Mouse (Mus musculus) hindbrain, embryonic 10.5 days (tissue): ENCODE results near the gene Cacna1a. TPM values are rescaled to one million over a fixed set of nuclear protein-coding genes. Genes with fewer than 3 reads are reported as not detected.

ENCODE experiments used
- DNase-seq: peaks from one replicate; pipeline ENCODE4 v3.0.0-alpha.2; 2017; ENCODE audit warnings: low spot score
- H3K27ac ChIP-seq: fragments of 300-500 bp; sonication (generic); 2 replicates; pipeline ENCODE4 v1.5.1; 2016; ENCODE audit warnings: mild to moderate bottlenecking, moderate library complexity
- H3K27me3 ChIP-seq: fragments of 300-500 bp; sonication (generic); 2 replicates; pipeline ENCODE4 v1.6.1; 2016; ENCODE audit warnings: mild to moderate bottlenecking; ENCODE audit not compliant: poor library complexity, insufficient read depth, severe bottlenecking
- H3K36me3 ChIP-seq: fragments of 300-500 bp; sonication (generic); 2 replicates; pipeline ENCODE4 v1.6.1; 2016; ENCODE audit warnings: mild to moderate bottlenecking, moderate library complexity
- H3K4me1 ChIP-seq: fragments of 300-500 bp; sonication (generic); replicated peaks from 2 replicates; pipeline ENCODE4 v1.6.1; 2016; ENCODE audit warnings: mild to moderate bottlenecking
- H3K4me3 ChIP-seq: fragments of 300-500 bp; sonication (generic); 2 replicates; pipeline ENCODE4 v1.5.1; 2016; ENCODE audit warnings: mild to moderate bottlenecking, moderate library complexity
- H3K9me3 ChIP-seq: fragments of 300-500 bp; sonication (generic); 2 replicates; pipeline ENCODE4 v1.6.1; 2016; ENCODE audit warnings: mild to moderate bottlenecking, moderate library complexity
- whole genome bisulfite sequencing: fragments of 180-500 bp; shearing (Covaris S2); methylation state at CpG from one replicate; pipeline ENCODE4 v1.1.7; 2016; 5-methylcytosine and 5-hydroxymethylcytosine counted together
- polyA plus RNA-seq: library from polyadenylated mRNA; unstranded; fragments of >200 nt; fragmentation: Nextera tagmentation; extraction: Ambion mirVana; gene quantifications from 2 replicates; pipeline ENCODE4 v1.2.1, GENCODE M21; 2016

Gene Cacna1a
- polyA plus RNA-seq: 7.3 TPM in 2 replicates

DNA sequence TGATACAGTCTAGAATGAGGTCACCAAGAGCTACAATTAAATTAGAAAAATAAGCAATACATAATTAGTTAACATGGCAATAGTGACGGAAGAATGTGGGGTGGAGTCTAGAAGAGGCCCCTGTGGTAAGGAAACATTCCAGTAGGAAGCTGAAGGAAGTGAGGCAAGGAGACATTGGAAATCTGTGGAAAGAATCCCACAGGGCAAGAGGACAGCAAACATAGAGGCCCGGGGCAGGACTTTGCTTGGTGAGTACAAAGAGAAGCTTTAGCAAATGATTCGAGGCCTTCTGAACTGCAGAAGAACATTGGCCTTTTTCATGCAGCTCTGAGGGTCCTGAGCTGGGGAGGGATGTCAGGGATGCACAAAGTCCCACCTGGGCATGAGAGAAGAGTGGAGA lies at the start of gene Cacna1a:
Gene Cacna1a (plus strand): TSS at position 166 of the 400 bp plus-strand sequence.
- no peak within 1 kb of the TSS for H3K4me3 ChIP-seq
- no peak within 1 kb of the TSS for H3K27ac ChIP-seq
- no peaks in the 10 kb centered on the region for H3K27me3 ChIP-seq
- 82% methylated on average over 3 of the region's 3 CpGs for WGBS
- DNase-seq: no peak
- no peaks in the 10 kb centered on the region for H3K36me3 ChIP-seq
- no peaks in the 10 kb centered on the region for H3K4me1 ChIP-seq
- H3K9me3 ChIP-seq: no peaks in the 10 kb centered on the region

DNA sequence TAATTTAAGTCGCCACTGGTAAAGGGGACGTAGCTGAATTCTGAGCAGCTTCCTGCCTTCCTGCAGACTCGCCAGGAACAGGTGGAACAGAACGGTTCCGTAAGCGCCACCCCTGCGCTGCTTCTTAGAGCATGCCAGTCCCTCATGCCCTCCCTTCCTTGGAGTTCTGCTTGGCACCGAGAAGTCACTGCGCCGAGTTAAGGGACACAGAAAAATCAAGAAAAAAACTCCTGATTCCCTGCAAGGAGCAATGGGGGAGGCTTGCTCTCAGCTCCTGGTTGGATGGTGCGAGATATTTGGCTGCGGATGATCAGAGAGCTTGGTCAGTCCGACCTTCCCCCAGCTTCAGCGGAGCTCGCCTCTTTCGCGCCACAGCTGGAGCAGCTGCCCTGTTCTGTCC lies 49.7 kb upstream of the Cacna1a start:
- 13% methylated on average over 17 of the region's 17 CpGs for WGBS
- peak overlapping the region; percentile 31 for H3K4me3 ChIP-seq

DNA sequence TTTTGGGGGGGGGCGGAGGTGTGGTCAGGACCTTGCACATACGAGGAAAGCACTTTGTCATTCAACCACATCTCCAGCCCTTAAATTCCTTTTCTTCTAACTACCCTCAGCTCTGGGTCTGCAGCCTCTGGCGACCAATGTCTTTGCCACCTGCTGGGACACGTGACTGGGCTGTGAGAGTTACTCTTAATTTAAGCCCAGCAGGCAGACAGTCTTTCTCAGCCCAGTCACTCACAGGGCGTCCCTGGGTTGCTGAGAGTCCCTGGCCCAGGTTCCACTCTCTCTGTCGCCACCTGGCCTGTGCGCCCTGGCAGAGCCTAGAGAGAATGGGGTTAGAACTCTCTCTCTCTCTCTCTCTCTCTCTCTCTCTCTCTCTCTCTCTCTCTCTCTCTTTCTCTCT lies 48.9 kb upstream of the Cacna1a start:
- H3K36me3 ChIP-seq: no peaks in the 10 kb centered on the region
- WGBS: 6% methylated on average over 7 of the region's 7 CpGs
- H3K27me3 ChIP-seq: peaks cover 35% of the 10 kb centered on the region
- DNase-seq: no peak
- H3K27ac ChIP-seq: no peak overlapping the region
- no peak overlapping the region for H3K4me3 ChIP-seq
- H3K9me3 ChIP-seq: no peaks in the 10 kb centered on the region
- peaks cover 15% of the 10 kb centered on the region for H3K4me1 ChIP-seq

More for the DNA sequence above, 49.7 kb upstream of the Cacna1a start:
- Histone ChIP-seq H3K36me3 (no peaks in the 10 kb centered on the region), H3K27ac (no peak overlapping the region), H3K27me3 (peaks cover 35% of the 10 kb centered on the region), H3K9me3 (no peaks in the 10 kb centered on the region), H3K4me1 (peaks cover 15% of the 10 kb centered on the region)
- no peak for DNase-seq

DNA sequence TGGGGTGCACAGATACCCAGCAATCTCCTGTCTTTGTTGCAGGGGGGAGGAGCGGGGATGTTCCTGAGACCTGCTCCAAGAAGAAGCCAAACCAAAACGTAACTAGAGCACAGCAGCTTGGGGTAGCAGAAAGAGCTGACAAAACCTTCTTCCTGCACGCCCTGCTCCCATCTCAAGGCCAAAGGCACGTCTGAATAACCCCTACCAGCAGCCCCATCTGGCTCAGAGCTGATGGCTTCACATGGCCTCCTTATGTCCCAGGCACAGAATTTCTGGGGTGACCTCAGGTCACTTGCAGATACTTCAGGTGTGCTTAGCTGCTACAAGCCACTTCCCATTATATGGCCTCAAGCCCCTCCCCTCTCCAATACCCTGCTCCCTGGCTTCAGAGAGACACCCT lies 48.4 kb upstream of the Cacna1a start:
- no peak for DNase-seq
- no peak overlapping the region for H3K4me3 ChIP-seq
- no peaks in the 10 kb centered on the region for H3K36me3 ChIP-seq
- H3K27ac ChIP-seq: no peak overlapping the region
- H3K9me3 ChIP-seq: no peaks in the 10 kb centered on the region
- peaks cover 35% of the 10 kb centered on the region for H3K27me3 ChIP-seq
- WGBS: 55% methylated on average over 4 of the region's 4 CpGs
- peaks cover 13% of the 10 kb centered on the region for H3K4me1 ChIP-seq

DNA sequence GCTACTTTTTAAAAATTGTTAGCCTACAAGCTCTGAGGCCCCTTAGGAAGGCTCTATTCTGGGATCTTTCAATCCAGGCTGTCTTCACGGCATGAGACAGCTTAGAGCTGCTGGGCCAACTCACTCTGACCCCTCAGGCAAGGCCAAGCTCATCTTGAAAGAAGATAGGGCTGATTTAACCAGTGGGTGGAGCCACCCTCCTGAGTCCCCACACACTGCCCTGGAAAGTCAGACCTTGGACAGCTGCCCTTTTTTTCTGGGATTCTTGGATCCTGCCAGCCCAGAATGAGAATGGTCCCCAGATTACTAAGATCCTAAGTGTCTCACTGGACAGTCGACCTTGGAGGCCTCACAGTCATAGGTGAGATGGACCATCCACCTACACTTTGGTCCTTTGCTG lies 47.6 kb upstream of the Cacna1a start:
- Histone ChIP-seq H3K4me1 (peaks cover 13% of the 10 kb centered on the region), H3K9me3 (no peaks in the 10 kb centered on the region), H3K27ac (no peak overlapping the region), H3K4me3 (no peak overlapping the region), H3K36me3 (no peaks in the 10 kb centered on the region), H3K27me3 (peaks cover 35% of the 10 kb centered on the region)
- WGBS: 16% methylated on average over 2 of the region's 2 CpGs
- no peak for DNase-seq

DNA sequence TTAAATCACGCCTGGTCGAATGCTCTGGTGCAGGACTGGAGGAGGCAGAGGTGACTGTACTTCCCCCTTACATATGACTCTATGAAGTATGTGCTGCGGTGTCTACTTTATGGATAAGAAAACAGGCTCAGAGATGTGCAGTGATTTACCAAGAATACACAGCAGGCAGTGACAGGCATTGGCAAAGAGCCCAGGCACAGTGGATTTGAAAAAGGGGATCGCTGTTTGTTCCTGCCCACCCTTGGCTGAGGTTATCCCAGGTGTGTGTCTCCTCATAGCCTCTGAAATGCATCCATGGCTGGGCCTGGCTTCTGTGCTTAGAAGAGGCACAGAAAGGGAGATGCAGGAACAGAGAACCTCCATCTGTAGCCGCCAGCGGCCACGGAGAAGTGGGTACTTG lies 42.7 kb upstream of the Cacna1a start:
- Histone ChIP-seq H3K4me1 (no peaks in the 10 kb centered on the region), H3K27me3 (0 out of 2 replicates have a peak, but pooled peaks cover under 1% of the 10 kb centered on the region), H3K9me3 (no peaks in the 10 kb centered on the region), H3K36me3 (no peaks in the 10 kb centered on the region), H3K27ac (no peak overlapping the region), H3K4me3 (no peak overlapping the region)
- DNase-seq: no peak
- WGBS: 84% methylated on average over 7 of the region's 7 CpGs

DNA sequence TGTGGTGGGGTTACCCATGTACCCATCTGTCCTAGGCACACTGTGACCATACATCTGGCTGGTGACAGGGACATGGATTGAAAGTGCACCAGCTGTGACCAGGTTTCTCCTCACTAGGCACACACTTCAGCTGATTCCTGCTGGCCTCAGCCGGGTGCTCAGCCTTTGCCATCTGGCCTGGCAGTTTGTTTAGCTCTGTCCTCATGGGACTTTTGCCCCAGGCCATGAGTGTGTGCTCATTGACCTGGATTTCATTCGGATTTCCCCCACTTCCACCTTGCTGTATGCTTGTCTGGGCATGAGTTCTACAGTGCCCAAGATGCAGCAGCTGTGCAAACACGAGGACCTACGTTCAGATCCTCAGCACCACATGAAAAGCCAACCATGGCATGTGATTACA lies 41.8 kb upstream of the Cacna1a start:
- no peak overlapping the region for H3K4me3 ChIP-seq
- no peak for DNase-seq
- WGBS: 64% methylated on average over 4 of the region's 4 CpGs
- H3K27ac ChIP-seq: no peak overlapping the region
- H3K27me3 ChIP-seq: 0 out of 2 replicates have a peak, but pooled peaks cover 5% of the 10 kb centered on the region
- no peaks in the 10 kb centered on the region for H3K36me3 ChIP-seq
- H3K9me3 ChIP-seq: no peaks in the 10 kb centered on the region
- H3K4me1 ChIP-seq: no peaks in the 10 kb centered on the region

DNA sequence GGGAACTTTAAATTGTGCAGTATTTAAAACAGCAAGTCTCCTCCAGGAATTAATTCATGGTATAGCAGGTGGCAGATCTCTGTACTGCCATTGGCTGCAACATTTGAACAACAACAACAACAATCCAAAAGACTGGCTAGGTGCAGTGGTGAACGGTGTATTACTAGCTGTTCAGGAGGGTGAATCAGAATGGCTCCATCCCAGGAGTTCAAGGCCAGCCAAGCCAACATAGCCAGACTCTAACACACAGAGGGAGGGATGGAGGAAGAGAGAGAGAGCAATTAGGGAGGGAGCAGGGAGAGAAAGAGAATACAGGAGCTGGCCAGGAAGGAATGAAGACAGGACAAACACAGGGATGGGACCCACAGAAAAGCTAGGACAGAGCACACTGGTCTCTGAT lies 38.7 kb upstream of the Cacna1a start:
- DNase-seq: no peak
- no peak overlapping the region for H3K4me3 ChIP-seq
- no peaks in the 10 kb centered on the region for H3K9me3 ChIP-seq
- H3K4me1 ChIP-seq: no peaks in the 10 kb centered on the region
- no peaks in the 10 kb centered on the region for H3K36me3 ChIP-seq
- WGBS: 85% methylated on average over 1 of the region's 1 CpGs
- no peak overlapping the region for H3K27ac ChIP-seq
- H3K27me3 ChIP-seq: peaks cover 5% of the 10 kb centered on the region; the same call in 1 of the 2 replicates

DNA sequence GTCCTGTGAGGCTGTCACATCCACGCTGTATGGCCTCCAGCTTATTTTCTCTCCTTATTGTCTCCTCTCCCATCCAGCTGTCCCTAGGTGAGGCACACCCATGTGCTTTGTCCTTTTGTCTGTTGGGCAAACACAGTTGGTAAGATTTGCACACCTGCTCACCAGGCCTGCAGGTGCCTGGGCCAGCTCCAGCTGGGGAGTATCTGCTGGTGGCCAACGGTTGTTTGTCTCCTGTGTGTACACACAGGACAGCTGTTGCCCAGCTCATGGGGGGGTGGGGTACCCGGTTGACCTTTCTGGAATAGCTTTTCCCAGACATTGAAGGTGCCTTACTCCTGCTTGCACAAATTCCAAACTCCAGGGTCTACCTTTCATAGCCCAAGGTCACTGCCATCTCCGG lies 37.3 kb upstream of the Cacna1a start:
- Histone ChIP-seq H3K4me3 (no peak overlapping the region), H3K4me1 (no peaks in the 10 kb centered on the region), H3K27ac (no peak overlapping the region), H3K36me3 (no peaks in the 10 kb centered on the region), H3K9me3 (no peaks in the 10 kb centered on the region), H3K27me3 (peaks cover 5% of the 10 kb centered on the region; the same call in 1 of the 2 replicates)
- WGBS: 81% methylated on average over 4 of the region's 4 CpGs
- DNase-seq: no peak

DNA sequence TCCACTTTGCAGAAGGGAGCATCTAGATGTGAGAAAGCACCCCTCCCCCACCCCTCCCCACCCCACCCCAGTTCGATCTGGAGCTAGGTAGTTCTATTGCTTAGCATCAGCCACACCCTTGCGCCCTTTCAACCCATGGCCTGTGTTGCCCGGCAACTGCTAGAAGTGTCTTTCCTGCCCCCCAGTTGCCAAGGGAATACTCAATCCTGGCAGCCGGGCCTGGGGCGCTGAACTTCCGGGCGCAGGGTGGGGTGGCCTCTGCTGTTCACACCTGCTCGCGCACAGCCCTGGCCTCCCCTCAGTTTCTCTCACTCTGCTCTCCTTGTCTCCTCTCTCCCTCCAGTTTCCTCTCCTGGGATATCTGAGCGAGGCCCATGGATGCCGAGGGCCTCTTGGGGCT lies 31.8 kb upstream of the Cacna1a start:
- no peaks in the 10 kb centered on the region for H3K36me3 ChIP-seq
- peaks cover 9% of the 10 kb centered on the region for H3K4me1 ChIP-seq
- H3K4me3 ChIP-seq: no peak overlapping the region
- no peak for DNase-seq
- no peaks in the 10 kb centered on the region for H3K9me3 ChIP-seq
- H3K27me3 ChIP-seq: peaks cover 17% of the 10 kb centered on the region
- WGBS: 69% methylated on average over 11 of the region's 11 CpGs
- 0 out of 2 replicates have a peak overlapping the region, but pooled peaks have one; percentile 19 for H3K27ac ChIP-seq

DNA sequence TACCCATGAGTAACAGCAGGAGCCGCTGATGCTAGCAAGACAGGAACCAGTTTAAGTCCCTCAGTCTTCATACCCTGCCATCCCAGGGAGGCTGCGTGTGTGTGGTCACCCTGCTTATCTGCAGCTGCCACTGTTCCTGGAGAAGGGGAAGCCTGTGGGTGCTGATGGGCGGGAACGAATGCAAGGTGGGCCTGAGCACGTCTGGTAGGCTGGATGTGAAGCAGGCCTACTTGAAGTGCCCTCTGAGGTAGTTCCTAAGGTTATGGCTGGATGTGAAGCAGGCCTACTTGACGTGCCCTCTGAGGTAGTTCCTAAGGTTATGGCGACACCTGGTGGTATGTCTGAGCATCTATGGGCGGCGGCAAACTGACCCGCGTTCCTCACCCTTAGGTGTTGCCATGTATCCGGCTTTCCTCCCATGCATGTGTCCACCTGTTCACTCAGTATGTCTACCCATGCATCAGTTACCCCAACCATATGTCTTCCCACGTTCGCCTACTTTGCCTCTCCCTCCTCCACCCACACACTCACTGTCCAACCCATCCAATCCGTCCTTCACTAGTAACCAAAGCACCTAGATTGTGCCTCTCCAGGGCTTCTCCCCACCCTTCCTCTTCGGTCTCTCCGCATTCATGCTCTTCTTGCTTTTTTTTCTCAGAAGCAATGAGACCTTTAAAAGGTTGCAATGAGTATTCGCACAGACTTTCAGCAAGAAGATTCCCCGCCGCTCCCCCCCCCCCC lies 30.4 kb upstream of the Cacna1a start:
- H3K27ac ChIP-seq: 0 out of 2 replicates have a peak overlapping the region, but pooled peaks have one; percentile 37
- WGBS: 27% methylated on average over 20 of the region's 20 CpGs
- peaks cover 9% of the 10 kb centered on the region for H3K4me1 ChIP-seq

DNA sequence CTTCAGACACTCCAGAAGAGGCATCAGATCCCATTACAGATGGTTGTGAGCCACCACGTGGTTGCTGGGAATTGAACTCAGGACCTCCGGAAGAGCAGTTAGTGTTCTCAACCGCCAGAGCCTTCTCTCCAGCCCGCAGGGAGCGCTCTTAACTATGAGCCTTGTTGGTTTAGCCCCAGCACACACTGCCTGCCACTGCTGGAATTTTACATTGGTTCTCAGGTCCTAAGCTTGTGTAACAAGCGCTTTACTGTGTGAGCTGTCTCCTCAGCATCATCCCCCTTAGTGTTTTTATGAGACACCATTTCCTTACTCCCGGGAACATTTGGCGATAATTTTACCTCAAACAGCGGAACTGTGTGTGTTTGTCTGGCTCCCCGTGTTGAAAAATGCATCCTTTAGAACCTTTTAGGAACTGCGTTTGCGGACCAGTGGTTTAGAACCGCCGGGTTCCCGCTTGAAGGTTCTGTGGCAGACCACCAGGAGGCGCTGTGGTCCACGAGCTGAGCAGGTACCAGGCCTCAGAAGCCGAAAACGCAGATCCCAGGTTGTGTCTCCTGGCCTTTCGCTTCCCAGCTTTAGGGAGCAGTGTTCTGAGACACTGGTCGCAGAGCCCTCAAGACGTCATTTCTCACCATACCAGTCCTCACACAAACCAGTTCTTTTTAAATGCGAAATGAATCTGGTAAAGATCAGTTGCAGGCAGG lies 24.7 kb upstream of the Cacna1a start:
- no peaks in the 10 kb centered on the region for H3K4me1 ChIP-seq
- H3K36me3 ChIP-seq: no peaks in the 10 kb centered on the region
- no peak overlapping the region for H3K4me3 ChIP-seq
- H3K9me3 ChIP-seq: no peaks in the 10 kb centered on the region
- peak; percentile 79 for DNase-seq
- WGBS: 15% methylated on average over 23 of the region's 23 CpGs
- peaks cover 28% of the 10 kb centered on the region; the same call in 1 of the 2 replicates for H3K27me3 ChIP-seq
- H3K27ac ChIP-seq: no peak overlapping the region

More for the DNA sequence above, 30.4 kb upstream of the Cacna1a start:
- no peak overlapping the region for H3K4me3 ChIP-seq
- H3K9me3 ChIP-seq: no peaks in the 10 kb centered on the region
- peaks cover 28% of the 10 kb centered on the region for H3K27me3 ChIP-seq
- no peaks in the 10 kb centered on the region for H3K36me3 ChIP-seq
- DNase-seq: peak; percentile 76

DNA sequence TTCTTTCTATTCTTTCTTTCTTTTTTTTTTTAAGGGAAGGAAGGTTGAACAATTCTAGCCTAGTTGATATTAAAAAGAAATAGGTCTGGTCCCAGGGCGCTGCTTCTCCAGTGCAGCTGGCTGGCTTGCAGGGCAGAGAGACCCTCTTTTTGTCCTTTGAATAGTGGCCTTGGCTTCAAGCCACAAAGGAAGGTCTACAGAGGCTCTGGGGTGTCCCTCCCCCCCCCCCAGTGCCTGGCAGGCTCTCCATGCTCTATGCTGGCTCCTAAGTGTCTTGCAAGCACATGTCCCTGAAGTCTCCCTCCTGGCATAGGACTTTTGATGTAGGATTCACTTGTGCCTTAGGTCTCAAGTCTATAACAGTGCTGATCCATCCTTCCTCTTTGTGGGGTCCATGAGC lies 23.0 kb upstream of the Cacna1a start:
- Histone ChIP-seq H3K9me3 (no peaks in the 10 kb centered on the region), H3K4me1 (no peaks in the 10 kb centered on the region), H3K27me3 (peaks cover 26% of the 10 kb centered on the region; the same call in 1 of the 2 replicates), H3K36me3 (no peaks in the 10 kb centered on the region), H3K27ac (no peak overlapping the region), H3K4me3 (no peak overlapping the region)
- DNase-seq: no peak
- WGBS: 94% methylated on average over 1 of the region's 1 CpGs
